Mouse (Mus musculus): ENCODE data around the gene Hist1h2bf. TPM values are rescaled to one million over a fixed set of nuclear protein-coding genes. Genes with fewer than 3 reads are reported as not detected.
"Not testable (repeated sequence)": the region's sequence is repeated elsewhere in the genome, so short reads cannot be mapped to it uniquely, and the experiment has no call there.

Hist1h2bf gene
- polyA plus RNA-seq, 2 experiments, result 3.4 to 15.9 TPM

- Histone ChIP-seq H3K27ac (no peak overlapping the region), H3K27me3 (ENCODE audit: control insufficient read depth, insufficient read depth, low read length) (no peaks in the 10 kb centered on the region), H3K9me3 (ENCODE audit: control insufficient read depth, low read length) (no peaks in the 10 kb centered on the region), H3K9ac (replicated peaks) (no peak overlapping the region), H3K4me2 (ENCODE audit: low read depth) (no peak overlapping the region), H3K4me1 (replicated peaks; ENCODE audit: control insufficient read depth in 2 of 2, insufficient read depth in 2 of 2, low read length in 1 of 2) (peaks cover 38 to 44% of the 10 kb centered on the region in 2 experiments), H3K4me3 (ENCODE audit: insufficient read depth in 1 of 2, low read depth in 2 of 2, low read length in 2 of 2) (no peak overlapping the region), H3K36me3 (replicated peaks; ENCODE audit: control insufficient read depth, insufficient read depth, low read depth) (no peaks in the 10 kb centered on the region)
- no peak for DNase-seq (ENCODE audit: low read depth in 3 of 3, low spot score in 3 of 3)
- TF ChIP-seq EP300 (IDR thresholded peaks at IDR 0.05; ENCODE audit: low read depth) (no peak), CTCF (IDR thresholded peaks at IDR 0.05; ENCODE audit: low read depth) (no peak)
- no peak for ATAC-seq (ENCODE audit: insufficient read depth)
- WGBS (ENCODE audit: insufficient replicate concordance), result 85% methylated on average over 7 of the region's 7 CpGs
These were observed 17.2 kb upstream of the Hist1h2bf start for GRCm38 (mm10) chr13:23591206-23591605.

- no peak for DNase-seq (ENCODE audit: low read depth in 3 of 3, low spot score in 3 of 3)
- Histone ChIP-seq H3K27ac (peak overlapping the region; percentile 88), H3K36me3 (replicated peaks; ENCODE audit: control insufficient read depth, insufficient read depth, low read depth) (no peaks in the 10 kb centered on the region), H3K9me3 (ENCODE audit: control insufficient read depth, low read length) (no peaks in the 10 kb centered on the region), H3K4me1 (replicated peaks; ENCODE audit: control insufficient read depth in 2 of 2, insufficient read depth in 2 of 2, low read length in 1 of 2) (peaks cover 23 to 26% of the 10 kb centered on the region in 2 experiments), H3K27me3 (ENCODE audit: control insufficient read depth, insufficient read depth, low read length) (no peaks in the 10 kb centered on the region), H3K4me3 (ENCODE audit: insufficient read depth in 1 of 2, low read depth in 2 of 2, low read length in 2 of 2) (peak overlapping the region; percentile 55 to 61), H3K9ac (replicated peaks) (peak overlapping the region; percentile 94), H3K4me2 (ENCODE audit: low read depth) (peak overlapping the region; percentile 94)
- TF ChIP-seq EP300 (IDR thresholded peaks at IDR 0.05; ENCODE audit: low read depth), result no peak
- no peak for TF ChIP-seq CTCF (IDR thresholded peaks at IDR 0.05; ENCODE audit: low read depth)
- WGBS (ENCODE audit: insufficient replicate concordance), result 9% methylated on average over 1 of the region's 1 CpGs
- ATAC-seq (ENCODE audit: insufficient read depth), result no peak
These were observed 12.9 kb upstream of the Hist1h2bf start for GRCm38 (mm10) chr13:23586940-23587225.

DNA sequence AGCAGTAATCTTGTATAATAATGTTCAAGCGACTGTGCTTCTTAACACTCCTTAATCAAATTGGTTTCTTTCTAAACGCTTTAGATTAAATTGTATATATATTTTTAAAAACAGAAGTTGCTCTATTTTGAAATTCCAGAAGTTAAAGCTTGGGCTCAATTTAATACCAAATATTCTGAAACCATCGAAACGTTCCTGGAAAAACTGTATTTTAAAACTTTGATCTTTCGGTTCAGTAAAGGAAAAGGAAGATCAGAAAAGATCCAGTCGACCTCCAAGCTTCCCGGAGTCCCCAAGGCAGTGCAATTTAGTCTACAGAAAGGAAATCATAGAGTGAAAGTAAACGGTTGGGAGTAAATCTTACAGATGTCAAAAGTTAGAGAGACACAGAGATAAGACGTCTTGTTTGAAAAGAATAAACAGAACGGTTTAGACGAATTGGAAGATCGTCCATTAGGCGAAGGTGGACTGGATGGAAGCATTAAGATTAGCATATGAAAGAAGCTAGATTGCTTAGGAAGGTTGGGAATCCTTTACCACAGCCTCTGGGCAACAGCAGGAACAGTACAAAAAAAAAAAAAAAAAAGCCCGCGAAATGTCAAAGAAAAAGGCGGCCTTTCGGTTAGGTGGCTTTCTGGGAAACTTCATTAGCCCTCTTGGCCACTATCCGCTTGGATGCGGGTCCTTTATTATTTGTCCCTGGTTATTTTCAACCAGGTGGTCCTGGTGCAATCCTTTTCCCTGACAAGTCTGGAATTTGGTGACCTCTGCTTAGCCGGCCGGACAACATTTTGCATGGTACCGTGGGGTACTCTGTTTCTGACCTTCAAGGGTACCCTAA, 12.3 kb upstream of the Hist1h2bf start:
- no peak for DNase-seq (ENCODE audit: low read depth in 3 of 3, low spot score in 3 of 3)
- H3K9me3 ChIP-seq (ENCODE audit: control insufficient read depth, low read length), result no peaks in the 10 kb centered on the region

GRCm38 (mm10) chr13:23585442-23586098, 11.6 kb upstream of the Hist1h2bf start:
- ATAC-seq (ENCODE audit: insufficient read depth) (peak; percentile 73), DNase-seq (ENCODE audit: low read depth in 3 of 3, low spot score in 3 of 3) (peak; percentile 90 to 95 (median 91))
- WGBS (ENCODE audit: insufficient replicate concordance), result 0% methylated on average over 27 of the region's 36 CpGs
- Histone ChIP-seq H3K4me3 (ENCODE audit: insufficient read depth in 1 of 2, low read depth in 2 of 2, low read length in 2 of 2) (peak overlapping the region; percentile 55 to 78), H3K9ac (replicated peaks) (peak overlapping the region; percentile 87), H3K27ac (peak overlapping the region; percentile 88), H3K4me2 (ENCODE audit: low read depth) (peak overlapping the region; percentile 94), H3K4me1 (replicated peaks; ENCODE audit: control insufficient read depth in 2 of 2, insufficient read depth in 2 of 2, low read length in 1 of 2) (peaks cover 29 to 32% of the 10 kb centered on the region in 2 experiments)
- H3K27me3 ChIP-seq (ENCODE audit: control insufficient read depth, insufficient read depth, low read length); H3K9me3 ChIP-seq (ENCODE audit: control insufficient read depth, low read length); H3K36me3 ChIP-seq (replicated peaks; ENCODE audit: control insufficient read depth, insufficient read depth, low read depth): not testable (repeated sequence)
- TF ChIP-seq EP300 (IDR thresholded peaks at IDR 0.05; ENCODE audit: low read depth), result peak; percentile 80

More for the DNA sequence above, 12.3 kb upstream of the Hist1h2bf start:
- no peak for TF ChIP-seq EP300 (IDR thresholded peaks at IDR 0.05; ENCODE audit: low read depth)
- no peak for TF ChIP-seq CTCF (IDR thresholded peaks at IDR 0.05; ENCODE audit: low read depth)
- H3K4me3 ChIP-seq (ENCODE audit: insufficient read depth in 1 of 2, low read depth in 2 of 2, low read length in 2 of 2), result peak overlapping the region; percentile 55 to 61
- H3K4me2 ChIP-seq (ENCODE audit: low read depth), result peak overlapping the region; percentile 94
- no peaks in the 10 kb centered on the region for H3K27me3 ChIP-seq (ENCODE audit: control insufficient read depth, insufficient read depth, low read length)
- 2% methylated on average over 22 of the region's 22 CpGs for WGBS (ENCODE audit: insufficient replicate concordance)
- ATAC-seq (ENCODE audit: insufficient read depth), result no peak
- H3K9ac ChIP-seq (replicated peaks), result peak overlapping the region; percentile 94
- H3K4me1 ChIP-seq (replicated peaks; ENCODE audit: control insufficient read depth in 2 of 2, insufficient read depth in 2 of 2, low read length in 1 of 2), result peaks cover 23 to 27% of the 10 kb centered on the region in 2 experiments
- H3K36me3 ChIP-seq (replicated peaks; ENCODE audit: control insufficient read depth, insufficient read depth, low read depth), result no peaks in the 10 kb centered on the region
- peak overlapping the region; percentile 88 for H3K27ac ChIP-seq

DNA sequence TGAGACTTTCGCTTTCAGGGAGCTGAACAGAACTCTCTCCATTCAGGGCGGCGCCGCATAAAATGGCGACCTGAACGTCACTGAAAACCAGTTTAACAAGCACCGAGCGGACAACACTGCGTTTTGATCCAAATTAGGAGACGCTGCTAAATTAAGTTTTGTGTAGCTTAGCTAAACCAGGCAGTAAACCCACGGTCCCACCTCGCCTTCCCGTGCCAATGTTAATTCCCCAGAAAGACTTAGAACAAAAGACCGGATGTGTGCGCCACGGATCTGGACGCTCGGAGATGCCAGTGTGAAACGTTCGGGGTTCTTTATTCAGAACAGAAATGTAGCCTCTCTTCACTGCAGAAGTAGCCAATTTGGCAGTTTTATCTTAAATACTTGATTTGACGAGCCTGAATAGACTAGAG, 11.0 kb upstream of the Hist1h2bf start:
- H3K9me3 ChIP-seq (ENCODE audit: control insufficient read depth, low read length), result no peaks in the 10 kb centered on the region
- no peaks in the 10 kb centered on the region for H3K36me3 ChIP-seq (replicated peaks; ENCODE audit: control insufficient read depth, insufficient read depth, low read depth)
- H3K4me3 ChIP-seq (ENCODE audit: insufficient read depth in 1 of 2, low read depth in 2 of 2, low read length in 2 of 2), result peak overlapping the region; percentile 55 to 78
- under 1% methylated on average over 21 of the region's 21 CpGs for WGBS (ENCODE audit: insufficient replicate concordance)
- H3K9ac ChIP-seq (replicated peaks), result peak overlapping the region; percentile 87
- H3K4me1 ChIP-seq (replicated peaks; ENCODE audit: control insufficient read depth in 2 of 2, insufficient read depth in 2 of 2, low read length in 1 of 2), result peaks cover 29 to 33% of the 10 kb centered on the region in 2 experiments
- DNase-seq (ENCODE audit: low read depth in 3 of 3, low spot score in 3 of 3), result peak in 1 of 3 experiments; percentile 85
- peak overlapping the region; percentile 88 for H3K27ac ChIP-seq
- ATAC-seq (ENCODE audit: insufficient read depth), result peak; percentile 4; the same call in 1 of the 2 replicates
- no peaks in the 10 kb centered on the region for H3K27me3 ChIP-seq (ENCODE audit: control insufficient read depth, insufficient read depth, low read length)
- H3K4me2 ChIP-seq (ENCODE audit: low read depth), result peak overlapping the region; percentile 94
- TF ChIP-seq CTCF (IDR thresholded peaks at IDR 0.05; ENCODE audit: low read depth), result no peak
- TF ChIP-seq EP300 (IDR thresholded peaks at IDR 0.05; ENCODE audit: low read depth), result no peak

Data from liver, embryonic 14.5 days (tissue).